Mouse (Mus musculus) layer of hippocampus, adult 8-10 months (tissue): ENCODE measurements around the gene Akt1s1. TPM values are rescaled to one million over a fixed set of nuclear protein-coding genes. Genes with fewer than 3 reads are reported as not detected.

Experiments used
- DNase-seq, 2 experiments: peaks; one replicate each; pipeline ENCODE4 v3.0.0; 2022; ENCODE audit warnings: low spot score in 2 of 2
- total RNA-seq, 4 experiments: library from RNA; stranded (reverse); gene quantifications; 2 replicates each; pipeline ENCODE4 v1.2.4; 2022

The Akt1s1 gene
- total RNA-seq, 4 experiments from 2014 or later, result 66.3 to 72.6 (median 71.0) TPM

DNA sequence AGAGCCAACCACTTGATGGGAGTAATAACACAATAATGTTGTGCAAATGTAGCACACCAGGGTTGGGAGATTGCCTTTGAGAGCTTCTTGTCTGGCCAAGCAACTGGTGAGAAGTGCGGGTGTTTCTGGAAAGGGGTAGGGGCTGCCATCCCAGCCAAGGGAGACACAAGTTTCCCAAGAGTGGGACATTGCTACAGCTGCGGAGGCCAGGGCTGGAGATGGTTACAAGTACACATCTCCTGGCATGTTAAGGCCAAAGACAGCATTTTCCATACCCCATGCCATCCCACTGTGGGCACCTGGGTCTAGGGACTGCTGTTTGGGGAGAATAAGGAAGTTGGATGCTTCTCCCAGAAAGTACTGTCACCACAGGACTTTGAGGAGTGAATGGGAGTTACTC lies 4.3 kb downstream of the Akt1s1 start:
- DNase-seq, result no peak

DNA sequence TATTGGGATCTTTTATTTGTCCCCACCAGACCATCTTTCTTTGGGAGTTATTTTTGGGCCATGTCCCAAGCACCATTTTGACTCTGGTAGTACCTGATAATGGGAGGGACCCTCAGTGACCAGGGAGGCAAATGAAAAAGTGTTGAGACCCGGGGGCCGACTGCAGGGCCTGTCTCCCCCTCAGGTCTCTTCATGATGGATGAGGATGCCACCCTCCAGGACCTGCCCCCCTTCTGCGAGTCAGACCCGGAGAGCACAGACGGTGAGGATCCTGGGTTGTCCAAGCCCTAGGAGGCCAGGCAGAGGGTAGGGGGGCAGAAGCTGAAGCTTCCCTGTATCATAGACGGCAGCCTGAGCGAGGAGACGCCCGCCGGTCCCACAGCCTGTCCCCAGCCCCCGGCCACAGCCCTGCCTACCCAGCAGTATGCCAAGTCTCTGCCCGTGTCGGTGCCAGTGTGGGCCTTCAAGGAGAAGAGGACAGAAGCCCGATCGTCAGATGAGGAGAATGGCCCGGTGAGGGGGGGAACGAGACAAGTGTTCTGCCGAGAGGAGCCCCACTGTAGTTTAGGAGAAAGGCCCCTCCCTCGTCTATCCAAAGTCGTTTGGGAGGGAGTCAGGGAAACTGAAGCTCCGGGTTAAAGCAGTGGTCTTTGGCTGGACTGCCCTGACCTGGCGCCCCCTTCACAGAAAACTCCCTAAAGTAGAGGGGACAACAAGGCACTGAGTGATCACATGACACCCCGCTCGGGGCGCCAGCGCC lies 5.0 kb downstream of the Akt1s1 start:
- no peak for DNase-seq

DNA sequence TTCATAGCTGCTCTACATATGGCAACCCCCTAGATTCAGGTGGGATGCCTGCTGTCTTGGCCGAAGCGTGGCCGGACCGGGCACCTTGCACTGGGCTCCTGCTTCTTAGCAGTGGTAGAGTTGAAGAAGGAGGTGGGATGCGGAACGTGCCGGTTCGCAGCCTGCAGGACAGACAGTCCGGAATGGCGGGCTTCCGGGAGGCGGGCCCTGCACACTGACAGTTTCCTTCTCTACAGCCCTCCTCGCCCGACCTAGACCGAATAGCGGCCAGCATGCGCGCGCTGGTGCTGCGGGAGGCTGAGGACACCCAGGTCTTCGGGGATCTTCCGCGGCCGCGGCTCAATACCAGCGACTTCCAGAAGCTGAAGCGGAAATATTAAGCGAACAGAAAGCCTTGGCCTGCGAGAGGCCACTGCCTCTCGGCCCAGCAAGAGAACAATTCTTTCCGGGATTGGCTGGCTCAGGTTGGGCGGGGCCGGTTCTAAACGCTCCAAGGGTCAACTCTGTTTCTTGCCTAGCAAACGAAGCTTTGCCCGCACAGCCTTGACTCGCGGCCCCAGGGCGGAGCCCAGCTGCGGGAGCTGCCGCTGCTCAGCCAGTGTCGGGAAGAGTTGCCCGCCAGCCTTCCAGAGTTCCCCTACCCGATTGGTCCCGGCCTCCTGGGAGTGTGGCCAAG lies 5.7 kb downstream of the Akt1s1 start:
- peak in 1 of 2 experiments; percentile 70 for DNase-seq

GRCm38 (mm10) chr7:44855036-44855435 lies 6.2 kb downstream of the Akt1s1 start:
- DNase-seq, result no peak

DNA sequence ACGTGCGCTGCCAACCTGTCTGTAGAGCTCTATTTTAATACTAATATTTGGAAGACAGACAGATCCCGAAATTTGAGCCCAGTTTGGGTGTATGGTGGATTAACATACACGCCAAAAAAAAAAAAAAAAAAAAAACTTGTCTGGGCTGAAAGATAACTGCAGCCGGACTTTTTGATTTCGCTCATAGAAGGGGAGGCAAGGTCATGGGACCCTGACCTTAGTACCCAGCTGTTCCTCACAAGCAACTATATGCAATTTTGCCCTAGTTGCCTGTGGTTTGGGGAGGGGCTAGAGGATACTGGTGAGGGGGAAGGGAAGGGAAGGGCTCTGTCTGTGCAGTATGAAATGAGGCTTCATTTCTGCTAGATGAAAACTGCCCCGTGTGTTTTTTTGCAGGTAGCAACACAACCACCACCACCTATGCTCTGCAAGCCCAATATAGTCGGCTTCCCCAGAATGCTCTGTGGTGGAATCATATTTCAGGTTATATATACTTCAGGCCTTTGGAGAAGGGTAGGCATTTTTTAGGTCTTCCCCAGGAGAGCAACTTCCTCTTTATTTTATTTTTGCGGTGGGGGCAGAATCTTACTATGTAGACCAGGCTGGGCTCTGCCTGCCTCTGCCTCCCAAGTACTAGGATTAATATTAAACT lies 7.6 kb downstream of the Akt1s1 start:
- no peak for DNase-seq

- DNase-seq, result peak; percentile 91 to 94
These were observed 8.3 kb downstream of the Akt1s1 start, which contains the start of gene Pnkp for GRCm38 (mm10) chr7:44857042-44857552. Gene Pnkp (plus strand): TSS chr7:44857139.

DNA sequence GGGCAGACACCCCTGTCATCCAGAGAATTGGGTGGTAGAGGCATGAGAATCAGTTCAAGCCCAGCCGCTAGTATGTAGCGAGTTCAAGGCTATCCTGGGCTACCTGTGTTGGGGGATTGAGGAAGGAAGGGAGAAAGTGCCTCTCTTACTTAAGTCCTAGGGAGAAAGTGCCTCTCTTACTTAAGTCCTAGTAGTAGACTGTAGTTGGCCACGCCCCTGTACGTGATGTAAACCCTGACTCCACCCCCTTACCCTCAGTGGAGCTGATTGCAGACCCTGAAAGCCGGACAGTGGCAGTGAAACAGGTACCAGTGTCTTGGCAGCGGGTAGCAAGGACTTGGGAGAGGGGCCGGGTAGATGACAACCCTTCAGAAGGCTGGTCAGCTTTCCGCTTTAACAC lies 9.1 kb downstream of the Akt1s1 start:
- no peak for DNase-seq

DNA sequence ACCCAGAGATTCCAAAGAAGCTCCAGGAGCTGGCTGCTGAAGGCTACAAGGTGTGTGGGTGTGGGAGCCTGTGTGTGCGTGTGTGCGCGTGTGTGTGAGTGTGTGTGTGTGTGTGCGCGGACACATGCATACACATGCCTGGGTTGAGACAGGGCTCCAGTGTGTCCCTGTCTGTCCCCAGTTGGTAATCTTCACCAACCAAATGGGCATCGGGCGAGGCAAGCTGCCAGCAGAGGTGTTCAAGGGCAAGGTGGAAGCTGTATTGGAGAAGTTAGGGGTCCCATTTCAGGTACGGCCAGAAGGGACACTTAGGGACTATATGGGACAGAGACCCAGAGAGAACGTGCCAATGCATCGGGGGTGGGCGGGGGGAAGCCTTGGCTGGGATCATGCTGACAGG lies 11.1 kb downstream of the Akt1s1 start:
- no peak for DNase-seq

- DNase-seq, result peak in 1 of 2 experiments; percentile 61
These were observed 12.0 kb downstream of the Akt1s1 start for GRCm38 (mm10) chr7:44860576-44861428.

DNA sequence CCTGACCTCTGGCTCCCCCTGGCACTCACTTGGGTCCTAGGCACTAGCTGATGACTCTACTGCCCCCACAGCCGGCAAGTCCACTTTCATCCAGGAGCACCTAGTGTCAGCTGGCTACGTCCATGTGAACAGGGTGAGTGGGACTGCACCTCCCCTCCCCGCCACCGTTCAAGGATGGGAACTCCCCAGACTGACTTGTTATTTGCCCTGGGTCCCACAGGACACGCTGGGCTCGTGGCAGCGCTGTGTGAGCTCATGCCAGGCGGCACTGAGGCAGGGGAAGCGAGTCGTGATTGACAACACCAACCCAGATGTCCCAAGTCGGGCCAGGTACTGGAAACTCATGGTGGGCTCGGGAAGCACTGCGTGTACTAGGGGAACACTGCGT lies 12.6 kb downstream of the Akt1s1 start:
- no peak for DNase-seq

GRCm38 (mm10) chr7:44862434-44862833 lies 13.6 kb downstream of the Akt1s1 start:
- no peak for DNase-seq

- no peak for DNase-seq
These were observed 14.4 kb downstream of the Akt1s1 start for GRCm38 (mm10) chr7:44863210-44863609.

GRCm38 (mm10) chr7:44863982-44864494 lies 15.2 kb downstream of the Akt1s1 start:
- DNase-seq, result no peak

GRCm38 (mm10) chr7:44864595-44865542 lies 16.1 kb downstream of the Akt1s1 start:
- no peak for DNase-seq

- no peak for DNase-seq
These were observed 17.7 kb downstream of the Akt1s1 start for GRCm38 (mm10) chr7:44866276-44867009.

GRCm38 (mm10) chr7:44867010-44867702 lies 18.4 kb downstream of the Akt1s1 start:
- no peak for DNase-seq

GRCm38 (mm10) chr7:44867802-44868201 lies 19.0 kb downstream of the Akt1s1 start:
- no peak for DNase-seq

DNA sequence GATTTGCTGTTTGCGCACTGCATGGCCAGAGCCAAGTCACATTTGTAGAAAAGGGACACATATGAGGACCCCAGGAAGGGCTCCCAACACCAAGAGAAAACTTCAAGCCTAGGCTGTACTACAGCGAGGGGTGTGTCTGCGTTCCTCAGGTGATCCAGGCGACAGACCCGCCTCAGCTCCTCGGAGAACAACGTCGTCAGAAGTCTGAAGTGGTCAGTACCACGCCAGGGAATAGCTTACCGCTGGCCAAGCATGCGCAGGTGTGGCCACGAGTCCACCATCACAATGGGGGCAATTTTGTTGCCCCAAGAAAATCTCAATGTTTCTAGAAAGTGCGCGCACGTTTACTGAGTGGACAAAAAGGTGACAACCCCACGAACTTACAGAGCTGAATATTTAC lies 19.7 kb downstream of the Akt1s1 start:
- no peak for DNase-seq
